Mouse (Mus musculus) heart, embryonic 13.5 days (tissue): ENCODE measurements around the gene Clmn. TPM values are rescaled to one million over a fixed set of nuclear protein-coding genes. Genes with fewer than 3 reads are reported as not detected.
"Not testable (repeated sequence)": the region's sequence is repeated elsewhere in the genome, so short reads cannot be mapped to it uniquely, and the experiment has no call there.

Experiments
- ATAC-seq: fragments of 200-750 bp; cut with Nextera tagmentation; 2 replicates; pipeline ENCODE4 v1.8.0; 2017; ENCODE audit warnings: moderate TSS enrichment; ENCODE audit not compliant: insufficient number of reproducible peaks, low FRiP score, low TSS enrichment; ENCODE audit errors: extremely low read depth
- H3K27ac ChIP-seq: fragments of 300-500 bp; sonication (generic); replicated peaks from 2 replicates; pipeline ENCODE4 v1.5.1; 2015; ENCODE audit warnings: moderate library complexity, mild to moderate bottlenecking, inconsistent platforms
- H3K27me3 ChIP-seq: fragments of 300-500 bp; sonication (generic); replicated peaks from 2 replicates; pipeline ENCODE4 v1.6.1; 2015; ENCODE audit warnings: mild to moderate bottlenecking, inconsistent platforms
- H3K36me3 ChIP-seq: fragments of 300-500 bp; sonication (generic); 2 replicates; pipeline ENCODE4 v1.6.1; 2015; ENCODE audit warnings: mild to moderate bottlenecking, inconsistent platforms
- H3K4me1 ChIP-seq: fragments of 300-500 bp; sonication (generic); 2 replicates; pipeline ENCODE4 v1.6.1; 2015; ENCODE audit warnings: inconsistent platforms
- H3K4me2 ChIP-seq: fragments of 300-500 bp; sonication (generic); 2 replicates; pipeline ENCODE4 v1.6.1; 2015; ENCODE audit warnings: inconsistent platforms, mild to moderate bottlenecking, moderate library complexity
- H3K4me3 ChIP-seq: fragments of 300-500 bp; sonication (generic); 2 replicates; pipeline ENCODE4 v1.5.1; 2015; ENCODE audit warnings: moderate library complexity, mild to moderate bottlenecking, inconsistent platforms
- H3K9ac ChIP-seq: fragments of 300-500 bp; sonication (generic); 2 replicates; pipeline ENCODE4 v1.6.1; 2015; ENCODE audit warnings: inconsistent platforms, mild to moderate bottlenecking, moderate library complexity
- H3K9me3 ChIP-seq: fragments of 300-500 bp; sonication (generic); 2 replicates; pipeline ENCODE4 v1.6.1; 2016; ENCODE audit warnings: inconsistent platforms
- WGBS: fragments of 180-500 bp; shearing (Covaris S2); methylation state at CpG from one replicate; pipeline ENCODE4 v1.1.7; 2015; ENCODE audit warnings: mixed read lengths; 5-methylcytosine and 5-hydroxymethylcytosine counted together
- polyA plus RNA-seq: library from polyadenylated mRNA; unstranded; fragments of >200 nt; fragmentation: Nextera tagmentation; extraction: Ambion mirVana; gene quantifications from 2 replicates; pipeline ENCODE4 v1.2.1, GENCODE M21; 2015

Gene Clmn
- polyA plus RNA-seq, 1 experiment from 2014 or later: 0.66 TPM

- ATAC-seq: no peak
- Histone ChIP-seq H3K9ac (no peak overlapping the region), H3K4me1 (peaks cover 17% of the 10 kb centered on the region), H3K4me2 (no peak overlapping the region), H3K4me3 (no peak overlapping the region), H3K9me3 (no peaks in the 10 kb centered on the region), H3K27me3 (peaks cover 13% of the 10 kb centered on the region; the same call in 1 of the 2 replicates), H3K36me3 (no peaks in the 10 kb centered on the region), H3K27ac (no peak overlapping the region)
These were observed 26.4 kb downstream of the Clmn start for GRCm38 (mm10) chr12:104838462-104838861.

- Histone ChIP-seq H3K27me3 (peaks cover 11% of the 10 kb centered on the region; the same call in 1 of the 2 replicates), H3K4me1 (peaks cover 17% of the 10 kb centered on the region), H3K36me3 (no peaks in the 10 kb centered on the region), H3K9me3 (no peaks in the 10 kb centered on the region), H3K27ac (no peak overlapping the region), H3K9ac (no peak overlapping the region), H3K4me2 (peak overlapping the region; percentile 14; the same call in 1 of the 2 replicates), H3K4me3 (no peak overlapping the region)
- 38% methylated on average over 13 of the region's 13 CpGs for WGBS
- no peak for ATAC-seq
These were observed 26.9 kb downstream of the Clmn start for GRCm38 (mm10) chr12:104837957-104838401.

GRCm38 (mm10) chr12:104837111-104837837 lies 27.6 kb downstream of the Clmn start:
- Histone ChIP-seq H3K4me1 (peaks cover 17% of the 10 kb centered on the region), H3K27ac (no peak overlapping the region), H3K4me3 (no peak overlapping the region), H3K9me3 (no peaks in the 10 kb centered on the region), H3K36me3 (no peaks in the 10 kb centered on the region), H3K9ac (no peak overlapping the region), H3K4me2 (no peak overlapping the region), H3K27me3 (peaks cover 9% of the 10 kb centered on the region; the same call in 1 of the 2 replicates)
- no peak for ATAC-seq
- 55% methylated on average over 2 of the region's 2 CpGs for WGBS

GRCm38 (mm10) chr12:104836230-104836629 lies 28.6 kb downstream of the Clmn start:
- H3K27me3 ChIP-seq: peaks cover 9% of the 10 kb centered on the region; the same call in 1 of the 2 replicates
- H3K4me2 ChIP-seq: no peak overlapping the region
- H3K36me3 ChIP-seq: no peaks in the 10 kb centered on the region
- H3K4me1 ChIP-seq: peaks cover 17% of the 10 kb centered on the region
- H3K27ac ChIP-seq: no peak overlapping the region
- WGBS: 86% methylated on average over 6 of the region's 6 CpGs
- ATAC-seq: no peak
- H3K9me3 ChIP-seq: no peaks in the 10 kb centered on the region
- no peak overlapping the region for H3K9ac ChIP-seq
- H3K4me3 ChIP-seq: no peak overlapping the region

GRCm38 (mm10) chr12:104835369-104836094 lies 29.3 kb downstream of the Clmn start:
- Histone ChIP-seq H3K27me3 (peaks cover 9% of the 10 kb centered on the region), H3K36me3 (no peaks in the 10 kb centered on the region), H3K4me3 (no peak overlapping the region), H3K9me3 (no peaks in the 10 kb centered on the region), H3K4me2 (no peak overlapping the region), H3K9ac (no peak overlapping the region), H3K4me1 (peaks cover 17% of the 10 kb centered on the region), H3K27ac (no peak overlapping the region)
- no peak for ATAC-seq
- WGBS: 74% methylated on average over 19 of the region's 19 CpGs

- 54% methylated on average over 4 of the region's 4 CpGs for WGBS
- no peak for ATAC-seq
These were observed 30.1 kb downstream of the Clmn start for GRCm38 (mm10) chr12:104834772-104835171.

GRCm38 (mm10) chr12:104830666-104831435 lies 34.0 kb downstream of the Clmn start:
- H3K4me1 ChIP-seq: peaks cover 27% of the 10 kb centered on the region
- no peak for ATAC-seq
- WGBS: 75% methylated on average over 17 of the region's 17 CpGs
- H3K4me3 ChIP-seq: no peak overlapping the region
- H3K27me3 ChIP-seq: no peaks in the 10 kb centered on the region; the same call in none of the 2 replicates
- no peaks in the 10 kb centered on the region for H3K36me3 ChIP-seq
- H3K9ac ChIP-seq: no peak overlapping the region
- H3K27ac ChIP-seq: no peak overlapping the region
- no peaks in the 10 kb centered on the region for H3K9me3 ChIP-seq
- no peak overlapping the region for H3K4me2 ChIP-seq

More at GRCm38 (mm10) chr12:104834772-104835171, 30.1 kb downstream of the Clmn start:
- Histone ChIP-seq H3K27me3 (peaks cover 9% of the 10 kb centered on the region), H3K9me3 (no peaks in the 10 kb centered on the region), H3K4me1 (peaks cover 24% of the 10 kb centered on the region), H3K36me3 (no peaks in the 10 kb centered on the region), H3K27ac (no peak overlapping the region), H3K9ac (no peak overlapping the region), H3K4me2 (no peak overlapping the region), H3K4me3 (no peak overlapping the region)

GRCm38 (mm10) chr12:104830283-104830639 lies 34.6 kb downstream of the Clmn start:
- ATAC-seq: no peak
- H3K9ac ChIP-seq: 0 out of 2 replicates have a peak overlapping the region, but pooled peaks have one; percentile 37
- WGBS: 65% methylated on average over 7 of the region's 7 CpGs

GRCm38 (mm10) chr12:104829596-104830282 lies 35.1 kb downstream of the Clmn start:
- ATAC-seq: no peak
- H3K4me2 ChIP-seq: no peak overlapping the region
- WGBS: 38% methylated on average over 6 of the region's 6 CpGs
- H3K27me3 ChIP-seq: no peaks in the 10 kb centered on the region; the same call in none of the 2 replicates
- H3K4me1 ChIP-seq: peaks cover 36% of the 10 kb centered on the region
- H3K36me3 ChIP-seq: no peaks in the 10 kb centered on the region
- H3K9me3 ChIP-seq: no peaks in the 10 kb centered on the region
- H3K4me3 ChIP-seq: no peak overlapping the region
- H3K9ac ChIP-seq: peak overlapping the region; percentile 37; the same call in 1 of the 2 replicates
- no peak overlapping the region for H3K27ac ChIP-seq

More at GRCm38 (mm10) chr12:104830283-104830639, 34.6 kb downstream of the Clmn start:
- H3K4me3 ChIP-seq: no peak overlapping the region
- no peak overlapping the region for H3K27ac ChIP-seq
- H3K9me3 ChIP-seq: no peaks in the 10 kb centered on the region
- no peak overlapping the region for H3K4me2 ChIP-seq
- H3K27me3 ChIP-seq: no peaks in the 10 kb centered on the region; the same call in none of the 2 replicates
- H3K4me1 ChIP-seq: peaks cover 31% of the 10 kb centered on the region
- H3K36me3 ChIP-seq: no peaks in the 10 kb centered on the region

- not testable (repeated sequence) for H3K4me2 ChIP-seq, H3K36me3 ChIP-seq, H3K9me3 ChIP-seq, H3K27ac ChIP-seq, H3K9ac ChIP-seq, H3K27me3 ChIP-seq, H3K4me3 ChIP-seq, ATAC-seq
- H3K4me1 ChIP-seq: peaks cover 44% of the 10 kb centered on the region
- WGBS: 81% methylated on average over 4 of the region's 4 CpGs
These were observed 35.9 kb downstream of the Clmn start for GRCm38 (mm10) chr12:104828986-104829385.
